9 mouse cellular contexts compared by ENCODE assay signal in the genomic region with DNA sequence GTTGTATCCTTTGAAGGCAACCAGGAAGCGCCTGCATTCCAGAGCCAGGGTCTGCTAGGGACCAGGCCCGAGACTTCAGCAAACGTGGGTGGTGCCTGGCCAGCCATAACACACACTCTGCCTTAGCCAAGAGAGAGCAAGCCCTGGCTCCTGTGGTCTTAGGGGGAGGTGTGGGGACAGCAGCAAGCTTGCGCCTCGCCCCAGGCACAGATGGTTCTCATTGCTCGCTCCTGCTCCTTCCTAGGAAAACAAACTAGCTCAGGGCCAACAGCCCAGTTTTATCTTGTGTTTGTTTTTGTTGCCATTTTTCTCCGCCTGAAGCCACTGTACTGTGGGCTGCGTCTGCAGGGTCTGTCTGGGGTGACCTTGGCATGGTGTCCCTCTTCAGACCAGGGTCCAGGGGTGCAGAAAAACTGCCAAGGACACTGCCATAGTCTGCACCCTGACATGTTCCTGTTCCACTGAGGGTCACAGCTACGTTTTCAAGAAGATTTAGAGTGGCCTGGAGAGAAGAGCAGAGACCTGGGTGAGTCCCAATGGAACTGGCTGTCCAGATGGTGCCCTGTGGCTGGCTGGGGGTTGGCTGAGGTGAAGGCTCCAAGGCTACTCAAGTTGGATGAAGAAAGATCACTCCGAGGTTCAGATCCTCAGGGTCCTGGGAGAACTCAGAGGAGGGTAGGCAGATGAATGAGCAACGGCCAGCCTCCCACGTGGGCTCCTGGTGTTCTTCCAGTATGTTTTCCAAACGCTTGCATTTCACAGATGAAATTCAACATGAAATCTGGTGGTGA. TPM values are rescaled to one million over a fixed set of nuclear protein-coding genes. Genes with fewer than 3 reads are reported as not detected.
DNase-seq lines count a peak whose midpoint lies in the region; ATAC-seq and TF ChIP-seq lines count a peak whose summit lies in the region.
"Had no signal": no experiment of that assay in that cellular context is flagged by ENCODE, and none has a peak within 500 bp of the region (broad histone marks: within the 10 kb centered on the region; RNA-seq: fewer than 3 reads in every experiment).

No protein-coding gene starts in this region.

- ATAC-seq in hindbrain, embryonic 16.5 days, result no peak
- no peak for ATAC-seq in liver, embryonic 13.5 days (ENCODE audit: low read depth)
- no peak for ATAC-seq in neural tube, embryonic 14.5 days (ENCODE audit: low read depth)

- WGBS in hindbrain, embryonic 16.5 days, result 57% methylated on average over 13 of the region's 13 CpGs
- WGBS in liver, embryonic 13.5 days (ENCODE audit: insufficient replicate concordance), result 63% methylated on average over 13 of the region's 13 CpGs
- 67% methylated on average over 13 of the region's 13 CpGs for WGBS in neural tube, embryonic 14.5 days

- no peaks in the 10 kb centered on the region for H3K9me3 ChIP-seq in hindbrain, embryonic 16.5 days (ENCODE audit: control insufficient read depth, low read length)
- no peaks in the 10 kb centered on the region for H3K9me3 ChIP-seq in liver, embryonic 13.5 days (replicated peaks)
- H3K9me3 ChIP-seq in neural tube, embryonic 14.5 days (ENCODE audit: control insufficient read depth, low read length), result no peaks in the 10 kb centered on the region
- H3K9me3 ChIP-seq: G1E had no signal

- H3K4me1 ChIP-seq in hindbrain, embryonic 16.5 days (ENCODE audit: control insufficient read depth, insufficient read depth, low read depth, low read length), result peaks cover 33% of the 10 kb centered on the region
- peaks cover 17% of the 10 kb centered on the region for H3K4me1 ChIP-seq in liver, embryonic 13.5 days (replicated peaks)
- H3K4me1 ChIP-seq in neural tube, embryonic 14.5 days (ENCODE audit: control insufficient read depth, insufficient read depth, low read length), result peaks cover 29% of the 10 kb centered on the region

- no peak for TF ChIP-seq CTCF in C2C12 (IDR thresholded peaks at IDR 0.05; ENCODE audit: control insufficient read depth, insufficient read depth, insufficient read length)

- H3K27me3 ChIP-seq in C2C12 (ENCODE audit: control insufficient read depth, insufficient read depth, insufficient read length), result no peaks in the 10 kb centered on the region
- H3K27me3 ChIP-seq in hindbrain, embryonic 16.5 days (replicated peaks; ENCODE audit: control insufficient read depth, insufficient read depth, low read length), result no peaks in the 10 kb centered on the region
- peaks cover 28% of the 10 kb centered on the region for H3K27me3 ChIP-seq in liver, embryonic 13.5 days
- no peaks in the 10 kb centered on the region for H3K27me3 ChIP-seq in neural tube, embryonic 14.5 days (ENCODE audit: control insufficient read depth, insufficient read depth, low read length)

- no peak overlapping the region for H3ac ChIP-seq in C2C12 (ENCODE audit: control insufficient read depth, insufficient read length, low read depth)

- H3K9ac ChIP-seq in hindbrain, embryonic 16.5 days (ENCODE audit: low read depth, low read length), result peak overlapping the region; percentile 96
- no peak overlapping the region for H3K9ac ChIP-seq in liver, embryonic 13.5 days
- H3K9ac ChIP-seq in neural tube, embryonic 14.5 days (replicated peaks; ENCODE audit: low read depth, low read length), result no peak overlapping the region; the same call in 1 of the 2 replicates

- H3K4me3 ChIP-seq in C2C12 (ENCODE audit: insufficient read depth, poor library complexity, severe bottlenecking), result peak overlapping the region; percentile 65
- H3K4me3 ChIP-seq in hindbrain, embryonic 16.5 days (ENCODE audit: low read length), result peak overlapping the region; percentile 93
- no peak overlapping the region for H3K4me3 ChIP-seq in liver, embryonic 13.5 days (replicated peaks)
- H3K4me3 ChIP-seq in neural tube, embryonic 14.5 days (ENCODE audit: low read depth, low read length), result peak overlapping the region; percentile 85

- H3K79me2 ChIP-seq in C2C12 (ENCODE audit: control insufficient read depth, insufficient read depth), result peaks cover 29% of the 10 kb centered on the region

- peak overlapping the region; percentile 99 for H3K27ac ChIP-seq in hindbrain, embryonic 16.5 days (ENCODE audit: low read depth, low read length)
- peak overlapping the region; percentile 35 for H3K27ac ChIP-seq in liver, embryonic 13.5 days
- peak overlapping the region; percentile 96 for H3K27ac ChIP-seq in neural tube, embryonic 14.5 days (ENCODE audit: low read depth, low read length)

- H3K79me3 ChIP-seq in C2C12 (ENCODE audit: low read depth), result peaks cover 2% of the 10 kb centered on the region

- no peaks in the 10 kb centered on the region for H3K36me3 ChIP-seq in C2C12 (ENCODE audit: control insufficient read depth, insufficient read depth)
- no peaks in the 10 kb centered on the region for H3K36me3 ChIP-seq in hindbrain, embryonic 16.5 days (ENCODE audit: control insufficient read depth, insufficient read depth, low read length)
- H3K36me3 ChIP-seq in liver, embryonic 13.5 days, result no peaks in the 10 kb centered on the region
- H3K36me3 ChIP-seq in neural tube, embryonic 14.5 days (ENCODE audit: control insufficient read depth, insufficient read depth, low read length), result no peaks in the 10 kb centered on the region
- H3K36me3 ChIP-seq: G1E had no signal

- DNase-seq in cerebellum, postnatal 10 days, result peak; percentile 88 to 95
- DNase-seq in gastrocnemius, postnatal 10 days, result peak; percentile 50
- DNase-seq in liver, embryonic 13.5 days, result no peak
- DNase-seq in thymus, postnatal 10 days (ENCODE audit: low spot score in 2 of 2), result no peak
- DNase-seq in thymus, postnatal 14 days, result no peak

- H3K4me2 ChIP-seq in hindbrain, embryonic 16.5 days (ENCODE audit: low read length), result peak overlapping the region; percentile 95
- peak overlapping the region; percentile 82; the same call in 1 of the 2 replicates for H3K4me2 ChIP-seq in liver, embryonic 13.5 days
- H3K4me2 ChIP-seq in neural tube, embryonic 14.5 days (ENCODE audit: low read depth, low read length), result peak overlapping the region; percentile 98; the same call in 1 of the 2 replicates

TF ChIP-seq in C2C12, 6 proteins besides CTCF, POLR2A, EP300 and RAD21:
- no peak for TF ChIP-seq MYOD1 (IDR thresholded peaks at IDR 0.05; ENCODE audit: control insufficient read depth, insufficient read length, low read depth)
- TF ChIP-seq MYOG (IDR thresholded peaks at IDR 0.05; ENCODE audit: control insufficient read depth, extremely low read depth, insufficient read length), result no peak
- no peak for TF ChIP-seq CEBPB (IDR thresholded peaks at IDR 0.05; ENCODE audit: low read depth)
- TF ChIP-seq USF1 (IDR thresholded peaks at IDR 0.05; ENCODE audit: low read depth), result no peak

RNA-seq across cellular contexts. Expression of gene Gpsm1, which starts 0.8 kb away (rescaled TPM):
- 20.6 TPM for polyA plus RNA-seq in C2C12 (2012; fragmentation: generic; extraction: Trizol)
- 10 to 100 TPM; 12.9 to 16.6 TPM for total RNA-seq in gastrocnemius, postnatal 10 days (2021)
- 177 and 185 TPM in 2 replicates for polyA plus RNA-seq in hindbrain, embryonic 16.5 days (2015; fragmentation: Nextera tagmentation; extraction: Ambion mirVana)
- 3.4 TPM in 2 replicates for polyA plus RNA-seq in liver, embryonic 13.5 days (2015; fragmentation: Nextera tagmentation; extraction: Ambion mirVana)
- polyA plus RNA-seq in neural tube, embryonic 14.5 days (2014; fragmentation: Nextera tagmentation; extraction: Ambion mirVana), result 92.0 and 94.8 TPM in 2 replicates

RNA-seq across cellular contexts. Expression of gene Ccdc187, which starts 20.1 kb away (rescaled TPM):
- polyA plus RNA-seq in C2C12 (2012; fragmentation: generic; extraction: Trizol), result not detected
- under 1 TPM; 0.09 to 0.14 TPM for total RNA-seq in gastrocnemius, postnatal 10 days (2021)
- polyA plus RNA-seq in hindbrain, embryonic 16.5 days (2015; fragmentation: Nextera tagmentation; extraction: Ambion mirVana), result 0.15 and 0.19 TPM in 2 replicates
- polyA plus RNA-seq in liver, embryonic 13.5 days (2015; fragmentation: Nextera tagmentation; extraction: Ambion mirVana), result 0.02 and 0.03 TPM in 2 replicates
- polyA plus RNA-seq in neural tube, embryonic 14.5 days (2014; fragmentation: Nextera tagmentation; extraction: Ambion mirVana), result 0.08 TPM in 1 of 2 replicates, not detected in the other
- polyA plus RNA-seq: G1E had no signal

RNA-seq across cellular contexts. Expression of gene Dnlz, which starts 37.4 kb away (rescaled TPM):
- polyA plus RNA-seq in C2C12 (2012; fragmentation: generic; extraction: Trizol), result 35.6 TPM
- 10 to 100 TPM; 18.0 to 18.9 TPM for total RNA-seq in gastrocnemius, postnatal 10 days (2021)
- polyA plus RNA-seq in hindbrain, embryonic 16.5 days (2015; fragmentation: Nextera tagmentation; extraction: Ambion mirVana), result 30.1 and 32.6 TPM in 2 replicates
- 10.0 and 11.2 TPM in 2 replicates for polyA plus RNA-seq in liver, embryonic 13.5 days (2015; fragmentation: Nextera tagmentation; extraction: Ambion mirVana)
- polyA plus RNA-seq in neural tube, embryonic 14.5 days (2014; fragmentation: Nextera tagmentation; extraction: Ambion mirVana), result 26.6 and 31.0 TPM in 2 replicates

RNA-seq across cellular contexts. Expression of gene Card9, which starts 46.2 kb away (rescaled TPM):
- polyA plus RNA-seq in C2C12 (2012; fragmentation: generic; extraction: Trizol), result 0.20 TPM
- 1 to 10 TPM in 1 of 2 experiments, under 1 TPM in 1; 0.82 to 1.5 TPM for total RNA-seq in gastrocnemius, postnatal 10 days (2021)
- polyA plus RNA-seq in hindbrain, embryonic 16.5 days (2015; fragmentation: Nextera tagmentation; extraction: Ambion mirVana), result 1.9 and 2.9 TPM in 2 replicates
- polyA plus RNA-seq in liver, embryonic 13.5 days (2015; fragmentation: Nextera tagmentation; extraction: Ambion mirVana), result 1.2 and 1.5 TPM in 2 replicates
- 1.5 and 1.7 TPM in 2 replicates for polyA plus RNA-seq in neural tube, embryonic 14.5 days (2014; fragmentation: Nextera tagmentation; extraction: Ambion mirVana)

Comparison
In these comparisons a context has a peak if more than half of its experiments do, and no peak if none do; other contexts are left out.
1. DNase-seq: peak in cerebellum, postnatal 10 days (2 of 2) and gastrocnemius, postnatal 10 days (single experiment); none in liver, embryonic 13.5 days (single experiment), thymus, postnatal 10 days (0 of 2) and thymus, postnatal 14 days (single experiment).
2. H3K27ac ChIP-seq: peak in every context shown above with its lines; median percentile 99 in hindbrain, embryonic 16.5 days; 96 in neural tube, embryonic 14.5 days; 35 in liver, embryonic 13.5 days.
3. Peak in every context shown above with its lines, with median percentiles within 50 percentile points of each other: H3K4me2 ChIP-seq.